Mouse (Mus musculus) liver, adult 2 months (tissue): ENCODE measurements around the gene Ap2m1. TPM values are rescaled to one million over a fixed set of nuclear protein-coding genes. Genes with fewer than 3 reads are reported as not detected.
A peak's percentile ranks its signal among the peaks of the same experiment; 100 is the strongest.

Experiments
- DNase-seq: peaks from one replicate; pipeline ENCODE4 v3.0.0-alpha.2; 2011; ENCODE audit warnings: low read depth, low spot score; ENCODE audit errors: extremely low read depth
- H3K27ac ChIP-seq: fragments of 200-500 bp; replicated peaks from 2 replicates; pipeline ENCODE4 v1.5.1; 2012; ENCODE audit warnings: low read depth, mild to moderate bottlenecking, control low read depth, inconsistent platforms, low read length; ENCODE audit not compliant: insufficient read depth
- H3K27me3 ChIP-seq: fragments of 200-500 bp; 2 replicates; pipeline ENCODE4 v1.6.1; 2012; ENCODE audit warnings: mild to moderate bottlenecking, moderate library complexity, low read length, inconsistent platforms; ENCODE audit not compliant: control insufficient read depth, insufficient read depth
- H3K36me3 ChIP-seq: fragments of 200-500 bp; 2 replicates; pipeline ENCODE4 v1.6.1; 2012; ENCODE audit warnings: low read length, inconsistent platforms; ENCODE audit not compliant: control insufficient read depth, insufficient read depth
- H3K4me1 ChIP-seq: fragments of 200-500 bp; 2 replicates; pipeline ENCODE4 v1.6.1; 2011; ENCODE audit warnings: low read length; ENCODE audit not compliant: control insufficient read depth, insufficient read depth
- H3K4me3 ChIP-seq: fragments of 200-500 bp; 2 replicates; pipeline ENCODE4 v1.5.1; 2011; ENCODE audit warnings: low read depth, mild to moderate bottlenecking, control low read depth, low read length, moderate library complexity; ENCODE audit not compliant: insufficient read depth
- H3K79me2 ChIP-seq: fragments of 200-500 bp; 2 replicates; pipeline ENCODE4 v1.6.1; 2012; ENCODE audit warnings: inconsistent platforms, mild to moderate bottlenecking, low read length, moderate library complexity; ENCODE audit not compliant: control insufficient read depth, insufficient read depth
- H3K9ac ChIP-seq: fragments of 200-500 bp; 2 replicates; pipeline ENCODE4 v1.6.1; 2012; ENCODE audit warnings: low read depth, mild to moderate bottlenecking, control low read depth, inconsistent platforms, low read length
- CTCF ChIP-seq: fragments of 200-500 bp; IDR thresholded peaks from 2 replicates; pipeline ENCODE4 v1.5.1; 2011; ENCODE audit warnings: low read depth, low read length, control low read depth
- POLR2A ChIP-seq: fragments of 200-500 bp; IDR thresholded peaks from 2 replicates; pipeline ENCODE4 v1.6.1; 2011; ENCODE audit warnings: low read length, control low read depth; ENCODE audit not compliant: insufficient read depth; ENCODE audit errors: extremely low read depth
- WGBS: fragments of 180-500 bp; shearing (Covaris S2); methylation state at CpG from one replicate; pipeline ENCODE4 v1.1.7; 2018; 5-methylcytosine and 5-hydroxymethylcytosine counted together
- polyA plus RNA-seq: library from polyadenylated mRNA; depleted of rRNA; stranded (reverse); fragments of >200 nt; gene quantifications from 2 replicates; pipeline ENCODE4 v1.2.3, GENCODE M21; 2012
- total RNA-seq: library from RNA; depleted of rRNA; stranded (reverse); fragments of >200 nt; gene quantifications from 2 replicates; pipeline ENCODE4 v1.2.3, GENCODE M21; 2014

The Ap2m1 gene
- total and polyA plus RNA-seq, 2 experiments, result 151 to 343 TPM

DNA sequence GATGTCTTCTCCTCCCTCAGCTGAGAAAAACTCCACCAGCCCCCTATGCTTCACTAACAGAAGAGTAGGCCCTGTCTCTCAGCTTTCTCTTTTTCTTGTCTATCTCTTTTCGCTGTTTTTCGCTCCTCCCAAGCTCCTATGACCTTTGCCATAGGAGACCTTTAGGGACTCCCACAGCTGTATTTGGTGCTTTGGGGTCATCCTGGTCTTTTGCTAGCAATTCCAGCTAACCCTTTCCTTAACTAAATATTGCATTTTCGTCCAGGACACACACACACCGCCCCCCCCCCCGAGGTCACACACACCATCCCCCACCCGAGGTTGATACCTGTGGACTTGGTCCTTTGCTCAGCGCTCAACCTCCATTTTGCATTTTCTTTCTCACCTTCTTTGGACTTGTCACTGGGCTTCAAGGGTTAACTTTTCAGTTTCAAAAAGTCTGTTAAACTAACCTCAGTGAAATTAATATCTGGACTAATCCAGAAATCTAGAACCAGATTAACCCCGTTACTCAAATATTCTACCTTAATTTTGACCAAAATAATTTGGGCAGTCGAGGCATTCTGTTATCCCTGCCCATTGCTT is 895 bp downstream of the Ap2m1 start:
- DNase-seq, result peak; percentile 50
- no peaks in the 10 kb centered on the region for H3K27me3 ChIP-seq
- H3K27ac ChIP-seq, result peak overlapping the region; percentile 90
- H3K79me2 ChIP-seq, result peaks cover 12% of the 10 kb centered on the region; the same call in 1 of the 2 replicates
- H3K9ac ChIP-seq, result peak overlapping the region; percentile 95
- TF ChIP-seq POLR2A, result no peak
- TF ChIP-seq CTCF, result no peak
- peaks cover 24% of the 10 kb centered on the region for H3K36me3 ChIP-seq
- 5% methylated on average over 9 of the region's 9 CpGs for WGBS
- H3K4me3 ChIP-seq, result peak overlapping the region; percentile 96
- H3K4me1 ChIP-seq, result peaks cover 11% of the 10 kb centered on the region

DNA sequence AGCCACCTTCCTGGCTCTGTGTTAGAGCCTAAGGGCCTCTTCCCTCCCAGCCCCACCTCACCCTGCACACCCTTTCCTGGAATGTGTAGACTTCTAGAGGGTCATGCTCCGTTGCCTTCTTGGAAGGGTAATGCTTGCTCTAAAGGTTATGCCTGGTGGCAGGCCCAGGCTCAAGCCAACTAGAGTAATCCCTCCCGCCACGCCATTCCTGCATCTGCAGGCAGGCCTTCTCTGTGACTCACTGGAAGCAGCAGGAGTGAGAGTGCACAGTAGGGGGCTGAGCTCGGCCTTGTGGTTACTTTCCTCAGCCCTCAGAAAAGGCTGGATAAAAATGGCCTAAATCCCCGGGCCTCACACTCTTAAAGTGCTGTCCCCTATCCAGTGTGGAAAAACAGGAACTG is 1.8 kb downstream of the Ap2m1 start:
- peak overlapping the region; percentile 24 for H3K27ac ChIP-seq
- peak overlapping the region; percentile 96; the same call in 1 of the 2 replicates for H3K4me3 ChIP-seq
- DNase-seq, result peak; percentile 30
- no peak for TF ChIP-seq CTCF
- no peak for TF ChIP-seq POLR2A
- H3K36me3 ChIP-seq, result peaks cover 30% of the 10 kb centered on the region
- no peaks in the 10 kb centered on the region for H3K27me3 ChIP-seq
- H3K9ac ChIP-seq, result peak overlapping the region; percentile 56
- 22% methylated on average over 5 of the region's 5 CpGs for WGBS
- peaks cover 12% of the 10 kb centered on the region; the same call in 1 of the 2 replicates for H3K79me2 ChIP-seq
- H3K4me1 ChIP-seq, result peaks cover 11% of the 10 kb centered on the region

DNA sequence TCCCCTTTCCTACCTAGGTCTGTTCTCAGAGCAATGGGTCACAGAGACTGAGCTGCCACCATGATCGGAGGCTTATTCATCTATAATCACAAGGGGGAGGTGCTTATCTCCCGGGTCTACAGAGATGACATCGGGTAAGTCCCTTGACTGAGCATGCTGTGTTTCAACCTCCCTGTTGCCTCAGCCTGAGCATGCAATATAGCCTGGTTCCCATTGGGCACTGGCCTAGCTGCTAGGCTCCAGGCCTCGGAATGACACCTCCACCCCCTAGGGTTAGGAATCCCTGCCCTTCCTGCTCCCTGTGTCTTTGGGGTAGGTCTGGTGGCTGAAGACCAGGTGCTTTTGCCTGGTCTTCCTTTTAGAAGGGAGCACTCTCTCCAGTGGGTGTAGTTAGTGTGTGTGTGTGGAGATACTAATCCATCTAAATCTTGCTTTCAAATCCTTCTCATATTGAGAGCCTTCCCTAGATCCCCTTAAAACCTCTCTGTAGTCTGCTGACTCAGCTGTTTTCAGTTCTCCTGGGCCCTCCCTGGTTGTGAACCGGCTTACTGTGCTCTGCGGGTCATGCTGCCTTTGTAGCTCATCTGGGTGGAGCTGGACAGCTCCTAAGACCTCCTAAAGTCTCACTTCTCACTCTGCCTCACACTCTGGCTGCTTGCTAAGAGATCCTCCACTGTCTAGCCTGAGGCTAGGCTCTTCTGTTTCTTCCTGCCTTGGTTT is 2.5 kb downstream of the Ap2m1 start:
- no peak for TF ChIP-seq CTCF
- TF ChIP-seq POLR2A, result no peak
- H3K79me2 ChIP-seq, result peaks cover 12% of the 10 kb centered on the region; the same call in 1 of the 2 replicates
- H3K27ac ChIP-seq, result no peak overlapping the region
- DNase-seq, result peak; percentile 18
- peak overlapping the region; percentile 11; the same call in 1 of the 2 replicates for H3K9ac ChIP-seq
- no peak overlapping the region for H3K4me3 ChIP-seq
- no peaks in the 10 kb centered on the region for H3K27me3 ChIP-seq
- peaks cover 11% of the 10 kb centered on the region for H3K4me1 ChIP-seq
- peaks cover 33% of the 10 kb centered on the region for H3K36me3 ChIP-seq
- WGBS, result 16% methylated on average over 6 of the region's 6 CpGs

DNA sequence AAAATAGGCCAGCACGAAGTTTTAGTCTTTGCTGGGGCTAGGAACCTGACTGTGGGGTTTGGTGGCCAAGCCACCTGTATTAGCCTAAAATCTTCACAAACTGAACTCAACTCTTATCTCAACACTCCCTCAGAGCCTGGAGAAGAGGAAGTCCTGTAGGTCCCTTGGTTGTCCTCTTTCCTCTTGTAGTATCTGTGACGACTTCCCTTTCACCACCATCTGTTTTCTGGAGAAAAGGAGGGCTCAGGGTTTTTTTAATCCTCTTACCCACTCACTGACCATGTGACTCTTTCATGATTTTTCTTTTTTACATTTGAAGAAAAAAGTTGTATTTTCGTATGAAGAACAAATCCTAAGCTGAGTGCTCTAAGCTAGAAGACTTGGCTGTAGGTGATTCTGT is 4.4 kb downstream of the Ap2m1 start:
- 81% methylated on average over 3 of the region's 3 CpGs for whole genome bisulfite sequencing
- H3K4me1 ChIP-seq, result peaks cover 11% of the 10 kb centered on the region
- H3K79me2 ChIP-seq, result peaks cover 12% of the 10 kb centered on the region; the same call in 1 of the 2 replicates
- H3K27me3 ChIP-seq, result no peaks in the 10 kb centered on the region
- H3K9ac ChIP-seq, result no peak overlapping the region
- DNase-seq, result no peak
- H3K4me3 ChIP-seq, result no peak overlapping the region
- H3K36me3 ChIP-seq, result peaks cover 44% of the 10 kb centered on the region
- no peak overlapping the region; the same call in 1 of the 2 replicates for H3K27ac ChIP-seq
- TF ChIP-seq CTCF, result no peak
- TF ChIP-seq POLR2A, result no peak

DNA sequence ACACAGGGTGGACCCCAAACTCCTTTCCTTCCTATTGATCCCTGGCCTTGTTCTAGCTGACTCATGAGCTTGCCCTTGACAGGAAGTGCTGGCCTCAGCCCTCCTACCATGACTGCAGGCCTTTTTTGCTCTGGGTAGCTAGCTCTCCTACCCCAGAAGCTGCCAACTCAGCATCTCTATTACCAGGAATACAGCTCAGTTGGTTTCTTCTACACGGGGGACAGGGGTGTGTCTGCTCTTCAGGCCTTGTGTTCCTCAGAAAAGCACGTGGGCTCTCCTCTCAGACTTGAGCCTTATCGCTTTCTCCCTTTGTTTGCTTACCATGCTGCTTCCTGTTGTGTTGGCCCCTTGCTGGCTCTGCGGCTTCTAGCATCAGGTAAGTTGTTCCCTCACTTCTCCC is 5.2 kb downstream of the Ap2m1 start:
- Histone ChIP-seq H3K4me1 (peaks cover 11% of the 10 kb centered on the region), H3K27me3 (no peaks in the 10 kb centered on the region), H3K4me3 (no peak overlapping the region), H3K36me3 (peaks cover 49% of the 10 kb centered on the region), H3K27ac (no peak overlapping the region), H3K79me2 (peaks cover 12% of the 10 kb centered on the region; the same call in 1 of the 2 replicates), H3K9ac (no peak overlapping the region)
- no peak for TF ChIP-seq POLR2A
- no peak for TF ChIP-seq CTCF
- DNase-seq, result no peak
- WGBS, result 71% methylated on average over 4 of the region's 4 CpGs

DNA sequence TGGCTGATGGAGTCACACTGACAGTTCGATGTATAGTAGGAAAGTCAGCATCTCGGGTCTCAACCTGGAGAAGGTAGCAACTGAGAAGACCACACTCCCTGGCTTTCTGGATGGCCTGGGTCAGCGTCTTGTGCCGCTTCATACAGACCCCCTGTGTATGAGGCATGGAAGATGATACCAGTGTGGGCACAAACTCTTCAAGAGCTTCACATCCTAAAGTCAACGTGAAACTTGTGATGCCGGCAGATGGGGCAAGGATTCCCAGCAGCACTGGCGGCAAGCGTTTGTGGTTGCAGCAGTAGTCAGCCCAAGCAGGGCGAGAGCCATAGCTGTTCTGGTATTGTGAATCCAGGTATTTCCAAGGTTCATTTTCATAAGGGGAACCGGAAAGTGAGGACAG is 10.4 kb downstream of the Ap2m1 start:
- H3K36me3 ChIP-seq, result peaks cover 35% of the 10 kb centered on the region; the same call in 1 of the 2 replicates
- peaks cover 10% of the 10 kb centered on the region for H3K4me1 ChIP-seq
- no peak overlapping the region for H3K4me3 ChIP-seq
- H3K9ac ChIP-seq, result no peak overlapping the region
- TF ChIP-seq CTCF (no peak), POLR2A (no peak)
- H3K27ac ChIP-seq, result no peak overlapping the region
- no peak for DNase-seq
- peaks cover 12% of the 10 kb centered on the region; the same call in 1 of the 2 replicates for H3K79me2 ChIP-seq
- 92% methylated on average over 10 of the region's 10 CpGs for WGBS
- H3K27me3 ChIP-seq, result no peaks in the 10 kb centered on the region
